Mouse (Mus musculus): ENCODE data around the gene Usp10. TPM values are rescaled to one million over a fixed set of nuclear protein-coding genes. Genes with fewer than 3 reads are reported as not detected.

Gene Usp10
- total and polyA plus RNA-seq, 3 experiments: 227 to 398 (median 263) TPM

GRCm38 (mm10) chr8:119914161-119914560 lies 4.0 kb downstream of the Usp10 start:
- H3K9ac ChIP-seq (ENCODE audit: control insufficient read depth, low read depth, low read length, poor library complexity, severe bottlenecking): no peak overlapping the region
- H3K9me3 ChIP-seq (replicated peaks; ENCODE audit: insufficient read depth, low read length): no peaks in the 10 kb centered on the region
- no peak for DNase-seq (ENCODE audit: low read depth, low spot score)
- no peaks in the 10 kb centered on the region for H3K27me3 ChIP-seq (ENCODE audit: control insufficient read depth in 1 of 2, insufficient read depth in 2 of 2, low read length in 2 of 2)
- H3K36me3 ChIP-seq (ENCODE audit: control insufficient read depth in 1 of 2, insufficient read depth in 2 of 2, low read length in 2 of 2): peaks cover 9 to 61% of the 10 kb centered on the region in 2 experiments; a peak in 3 of 4 replicates
- H3K27ac ChIP-seq (ENCODE audit: control insufficient read depth, low read depth, low read length): no peak overlapping the region
- TF ChIP-seq SMC3 (IDR thresholded peaks at IDR 0.05; ENCODE audit: low read depth, low read length): no peak
- 0 out of 2 replicates have a peak, but pooled peaks have one; percentile 10 for TF ChIP-seq RCOR1 (IDR thresholded peaks at IDR 0.05; ENCODE audit: low read depth, low read length)
- TF ChIP-seq MYC (IDR thresholded peaks at IDR 0.05; ENCODE audit: low read depth, low read length): no peak
- no peak overlapping the region for H3K4me3 ChIP-seq (ENCODE audit: control insufficient read depth in 1 of 2, insufficient read depth in 1 of 2, low read depth in 2 of 2, low read length in 2 of 2)
- H3K79me2 ChIP-seq (ENCODE audit: control insufficient read depth, insufficient read depth, low read length, poor library complexity): peaks cover 85% of the 10 kb centered on the region
- peaks cover 30 to 69% of the 10 kb centered on the region in 2 experiments for H3K4me1 ChIP-seq (ENCODE audit: control insufficient read depth in 1 of 2, insufficient read depth in 2 of 2, low read length in 2 of 2)

GRCm38 (mm10) chr8:119915298-119915697 lies 5.1 kb downstream of the Usp10 start:
- peaks cover 34 to 69% of the 10 kb centered on the region in 2 experiments for H3K4me1 ChIP-seq (ENCODE audit: control insufficient read depth in 1 of 2, insufficient read depth in 2 of 2, low read length in 2 of 2)
- H3K27ac ChIP-seq (ENCODE audit: control insufficient read depth, low read depth, low read length): no peak overlapping the region
- no peak overlapping the region for H3K4me3 ChIP-seq (ENCODE audit: control insufficient read depth in 1 of 2, insufficient read depth in 1 of 2, low read depth in 2 of 2, low read length in 2 of 2)

GRCm38 (mm10) chr8:119916237-119916892 lies 6.2 kb downstream of the Usp10 start:
- no peak for DNase-seq (ENCODE audit: low read depth, low spot score)
- Histone ChIP-seq H3K36me3 (ENCODE audit: control insufficient read depth in 1 of 2, insufficient read depth in 2 of 2, low read length in 2 of 2) (peaks cover 12 to 71% of the 10 kb centered on the region in 2 experiments), H3K27ac (ENCODE audit: control insufficient read depth, low read depth, low read length) (0 out of 2 replicates have a peak overlapping the region, but pooled peaks have one; percentile 35), H3K79me2 (ENCODE audit: control insufficient read depth, insufficient read depth, low read length, poor library complexity) (peaks cover 97% of the 10 kb centered on the region), H3K9me3 (replicated peaks; ENCODE audit: insufficient read depth, low read length) (no peaks in the 10 kb centered on the region), H3K4me3 (ENCODE audit: control insufficient read depth in 1 of 2, insufficient read depth in 1 of 2, low read depth in 2 of 2, low read length in 2 of 2) (no peak overlapping the region), H3K9ac (ENCODE audit: control insufficient read depth, low read depth, low read length, poor library complexity, severe bottlenecking) (no peak overlapping the region), H3K4me1 (ENCODE audit: control insufficient read depth in 1 of 2, insufficient read depth in 2 of 2, low read length in 2 of 2) (peaks cover 34 to 69% of the 10 kb centered on the region in 2 experiments), H3K27me3 (ENCODE audit: control insufficient read depth in 1 of 2, insufficient read depth in 2 of 2, low read length in 2 of 2) (no peaks in the 10 kb centered on the region)
- TF ChIP-seq JUND (IDR thresholded peaks at IDR 0.05; ENCODE audit: low read depth, low read length) (no peak), HCFC1 (IDR thresholded peaks at IDR 0.05; ENCODE audit: low read depth, low read length) (no peak), MAX (IDR thresholded peaks at IDR 0.05; ENCODE audit: low read length) (no peak), BHLHE40 (IDR thresholded peaks at IDR 0.05; ENCODE audit: borderline replicate concordance, low read depth, low read length) (no peak), EP300 (IDR thresholded peaks at IDR 0.05; ENCODE audit: low read depth in 1 of 2, low read length in 2 of 2) (no peak), MEF2A (IDR thresholded peaks at IDR 0.05; ENCODE audit: extremely low read depth, insufficient replicate concordance, low read depth, low read length, poor library complexity, severe bottlenecking) (no peak), GATA1 (IDR thresholded peaks at IDR 0.05; ENCODE audit: low read depth, low read length) (no peak), MYB (IDR thresholded peaks at IDR 0.05; ENCODE audit: low read depth, low read length) (no peak), SIN3A (IDR thresholded peaks at IDR 0.05; ENCODE audit: low read length) (no peak)

More at GRCm38 (mm10) chr8:119915298-119915697, 5.1 kb downstream of the Usp10 start:
- Histone ChIP-seq H3K9ac (ENCODE audit: control insufficient read depth, low read depth, low read length, poor library complexity, severe bottlenecking) (no peak overlapping the region), H3K79me2 (ENCODE audit: control insufficient read depth, insufficient read depth, low read length, poor library complexity) (peaks cover 94% of the 10 kb centered on the region), H3K36me3 (ENCODE audit: control insufficient read depth in 1 of 2, insufficient read depth in 2 of 2, low read length in 2 of 2) (peaks cover 9 to 66% of the 10 kb centered on the region in 2 experiments), H3K9me3 (replicated peaks; ENCODE audit: insufficient read depth, low read length) (no peaks in the 10 kb centered on the region), H3K27me3 (ENCODE audit: control insufficient read depth in 1 of 2, insufficient read depth in 2 of 2, low read length in 2 of 2) (no peaks in the 10 kb centered on the region)
- no peak for DNase-seq (ENCODE audit: low read depth, low spot score)
- TF ChIP-seq ETS1 (IDR thresholded peaks at IDR 0.05; ENCODE audit: low read depth, low read length) (no peak), ZNF384 (IDR thresholded peaks at IDR 0.05; ENCODE audit: low read depth, low read length) (peak; percentile 72)
